Mouse (Mus musculus): ENCODE measurements around the gene Nutf2. TPM values are rescaled to one million over a fixed set of nuclear protein-coding genes. Genes with fewer than 3 reads are reported as not detected.
"Not testable (repeated sequence)": the region's sequence is repeated elsewhere in the genome, so short reads cannot be mapped to it uniquely, and the experiment has no call there.

Nutf2 gene
- 10 to 100 TPM; 28.7 to 38.1 TPM for total RNA-seq (2021)

GRCm38 (mm10) chr8:105860143-105860981 lies at the start of gene Nutf2:
Gene Nutf2 (plus strand): TSS chr8:105860580.
- intact Hi-C loops (cut with DNase I): no loop called here
- peak; percentile 95 to 97 for DNase-seq (ENCODE audit: extremely low spot score in 1 of 2, low spot score in 2 of 2)

- intact Hi-C loops (cut with DNase I): no loop called here
These were observed 49.3 kb upstream of the Nutf2 start for GRCm38 (mm10) chr8:105811061-105811460.

GRCm38 (mm10) chr8:105811543-105811942 lies 48.8 kb upstream of the Nutf2 start:
- no peak for DNase-seq (ENCODE audit: extremely low spot score in 1 of 2, low spot score in 2 of 2)
- intact Hi-C loops (cut with DNase I): no loop called here

More at GRCm38 (mm10) chr8:105811061-105811460, 49.3 kb upstream of the Nutf2 start:
- no peak for DNase-seq (ENCODE audit: extremely low spot score in 1 of 2, low spot score in 2 of 2)

- DNase-seq (ENCODE audit: extremely low spot score in 1 of 2, low spot score in 2 of 2): no peak
- intact Hi-C loops (cut with DNase I): no loop called here
These were observed 47.9 kb upstream of the Nutf2 start for GRCm38 (mm10) chr8:105812511-105812910.

GRCm38 (mm10) chr8:105813241-105813640 lies 47.1 kb upstream of the Nutf2 start:
- intact Hi-C loops (cut with DNase I): no loop called here
- DNase-seq (ENCODE audit: extremely low spot score in 1 of 2, low spot score in 2 of 2): no peak

GRCm38 (mm10) chr8:105819659-105820058 lies 40.7 kb upstream of the Nutf2 start:
- intact Hi-C loops (cut with DNase I): loop anchor here (10.0 kb wide), 1 partner anchor 55 kb away; no protein-coding TSS in a partner anchor
- DNase-seq (ENCODE audit: extremely low spot score in 1 of 2, low spot score in 2 of 2): no peak

DNA sequence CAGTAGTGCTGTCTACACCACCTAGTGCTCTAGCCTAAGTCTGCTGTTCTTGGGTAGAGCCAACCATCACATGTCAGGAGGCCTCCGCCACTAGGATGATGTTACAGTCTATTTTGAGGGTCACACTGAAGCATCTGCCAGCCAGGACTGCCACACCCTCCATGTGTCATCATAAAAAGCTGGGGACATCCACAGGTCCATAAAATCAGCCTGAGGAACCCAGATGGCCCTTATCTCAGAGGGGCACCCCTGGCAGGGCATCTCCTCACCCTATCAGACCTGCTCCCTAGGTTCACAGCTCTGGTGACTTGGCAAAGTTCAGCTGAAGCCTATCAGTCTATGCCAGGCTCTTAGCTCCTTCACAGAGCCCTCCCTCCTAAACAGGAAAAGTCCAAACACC lies 39.5 kb upstream of the Nutf2 start:
- intact Hi-C loops (cut with DNase I): loop anchor here (10.0 kb wide), 1 partner anchor 56 kb away; no protein-coding TSS in a partner anchor

DNA sequence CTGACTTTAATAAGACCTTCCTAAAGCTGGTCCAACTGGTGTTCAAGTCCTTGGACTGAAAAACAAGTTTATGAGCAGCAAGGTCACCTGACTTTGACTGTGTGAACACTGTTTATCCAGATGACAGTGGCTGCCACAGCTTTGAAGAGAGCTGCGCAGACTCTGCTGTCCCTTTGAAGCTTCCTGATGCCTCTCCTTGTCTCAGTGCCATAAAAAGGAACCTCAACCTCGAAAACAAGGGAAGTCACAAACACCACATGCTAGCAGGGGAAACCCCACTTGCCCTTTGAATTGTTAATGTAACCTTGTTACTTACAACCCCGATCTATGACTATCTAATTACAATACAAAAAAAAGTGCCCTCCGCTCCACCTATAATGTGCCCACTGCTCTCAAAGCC lies 34.9 kb upstream of the Nutf2 start:
- no peak for DNase-seq (ENCODE audit: extremely low spot score in 1 of 2, low spot score in 2 of 2)
- intact Hi-C loops (cut with DNase I): loop anchor here (10.0 kb wide), 1 partner anchor 61 kb away; no protein-coding TSS in a partner anchor

More for the DNA sequence above, 39.5 kb upstream of the Nutf2 start:
- DNase-seq (ENCODE audit: extremely low spot score in 1 of 2, low spot score in 2 of 2): no peak

- no peak for DNase-seq (ENCODE audit: extremely low spot score in 1 of 2, low spot score in 2 of 2)
- intact Hi-C loops (cut with DNase I): loop anchor here (10.0 kb wide), 1 partner anchor 62 kb away; no protein-coding TSS in a partner anchor
These were observed 34.0 kb upstream of the Nutf2 start for GRCm38 (mm10) chr8:105826379-105826778.

- peak; percentile 98 to 100 for DNase-seq (ENCODE audit: extremely low spot score in 1 of 2, low spot score in 2 of 2)
- intact Hi-C loops (cut with DNase I): loop anchor here (10.0 kb wide), 1 partner anchor 62 kb away; no protein-coding TSS in a partner anchor
These were observed 33.2 kb upstream of the Nutf2 start, which contains the start of the genes Ranbp10 and Tsnaxip1 for GRCm38 (mm10) chr8:105826861-105827848. Gene Ranbp10 (minus strand): TSS chr8:105827350. Gene Tsnaxip1 (plus strand): TSS chr8:105827731.

GRCm38 (mm10) chr8:105833740-105834139 lies 26.6 kb upstream of the Nutf2 start:
- DNase-seq (ENCODE audit: extremely low spot score in 1 of 2, low spot score in 2 of 2); intact Hi-C loops (cut with DNase I): not testable (repeated sequence)

GRCm38 (mm10) chr8:105835318-105835717 lies 25.1 kb upstream of the Nutf2 start:
- DNase-seq (ENCODE audit: extremely low spot score in 1 of 2, low spot score in 2 of 2): peak in 1 of 2 experiments; percentile 67
- intact Hi-C loops (cut with DNase I): no loop called here

DNA sequence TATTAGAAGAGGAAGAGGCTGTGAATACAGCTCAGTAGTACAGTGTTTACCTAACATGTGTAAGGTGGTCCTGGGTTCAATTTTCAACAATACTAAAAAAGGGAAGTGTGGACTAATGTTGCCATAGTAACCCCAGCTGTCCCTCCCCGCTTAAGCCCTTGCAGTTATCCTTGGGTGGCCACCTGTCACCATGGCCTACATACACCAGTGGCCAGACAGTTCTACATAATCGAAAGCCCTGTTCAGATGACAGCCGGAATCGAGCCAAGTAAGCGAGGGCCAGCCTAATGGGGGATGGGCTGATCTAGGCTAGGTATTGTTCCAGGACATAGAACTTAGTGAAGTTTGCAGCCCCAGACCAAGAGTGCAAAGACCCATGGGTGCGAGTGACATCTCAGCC lies 23.4 kb upstream of the Nutf2 start:
- DNase-seq (ENCODE audit: extremely low spot score in 1 of 2, low spot score in 2 of 2): no peak
- intact Hi-C loops (cut with DNase I): no loop called here

GRCm38 (mm10) chr8:105839209-105839608 lies 21.2 kb upstream of the Nutf2 start:
- DNase-seq (ENCODE audit: extremely low spot score in 1 of 2, low spot score in 2 of 2): no peak
- intact Hi-C loops (cut with DNase I): no loop called here

- intact Hi-C loops (cut with DNase I): no loop called here
- no peak for DNase-seq (ENCODE audit: extremely low spot score in 1 of 2, low spot score in 2 of 2)
These were observed 13.7 kb upstream of the Nutf2 start for GRCm38 (mm10) chr8:105846678-105847077.

- no peak for DNase-seq (ENCODE audit: extremely low spot score in 1 of 2, low spot score in 2 of 2)
- intact Hi-C loops (cut with DNase I): loop anchor here (10.0 kb wide), 1 partner anchor 85 kb away; the partner anchor contains the start of genes Ctrl and Psmb10
These were observed 10.4 kb upstream of the Nutf2 start for GRCm38 (mm10) chr8:105850014-105850413.

- no peak for DNase-seq (ENCODE audit: extremely low spot score in 1 of 2, low spot score in 2 of 2)
- intact Hi-C loops (cut with DNase I): loop anchor here (10.0 kb wide), 1 partner anchor 84 kb away; the partner anchor contains the start of genes Ctrl and Psmb10
These were observed 9.8 kb upstream of the Nutf2 start for GRCm38 (mm10) chr8:105850611-105851010.

DNA sequence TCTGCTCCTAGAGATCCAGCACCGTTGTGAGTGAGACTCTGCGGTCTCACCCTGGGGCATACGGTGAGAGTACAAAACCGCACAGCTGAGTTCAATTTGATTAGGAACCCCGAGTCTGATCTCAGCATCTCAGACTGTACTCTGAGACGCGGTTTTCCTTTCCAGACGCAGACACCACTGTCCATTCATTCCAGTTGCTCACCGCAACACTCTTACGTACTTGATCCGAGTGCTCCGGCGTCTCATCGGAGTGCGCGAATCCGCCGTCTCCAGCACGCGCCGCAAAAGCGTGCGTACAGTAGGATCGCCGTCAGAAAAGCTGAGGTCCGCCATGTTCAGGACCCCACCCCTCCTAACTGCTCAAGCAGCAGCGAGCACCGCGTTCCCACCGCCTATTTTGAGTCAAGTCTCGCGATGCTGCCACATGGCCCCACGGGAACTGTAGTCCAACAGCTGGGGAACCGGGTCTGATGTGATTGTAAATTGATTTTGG lies 8.7 kb upstream of the Nutf2 start:
- intact Hi-C loops (cut with DNase I): loop anchor here (10.0 kb wide), 1 partner anchor 83 kb away; the partner anchor contains the start of genes Ctrl and Psmb10
- DNase-seq (ENCODE audit: extremely low spot score in 1 of 2, low spot score in 2 of 2): peak; percentile 91 to 93
